Mouse (Mus musculus) limb, embryonic 13.5 days (tissue): ENCODE measurements at regions not wholly inside any gene's neighbourhood (a gene's known extent, or its start where the extent isn't known, plus 50 kb on each side); places are given as distances from the start of the nearest gene placed in this dataset.

Experiments
- ATAC-seq: fragments of 200-750 bp; cut with Nextera tagmentation; 2 replicates; pipeline ENCODE4 v1.8.0; 2017; ENCODE audit warnings: low read depth, moderate number of reproducible peaks, moderate TSS enrichment; ENCODE audit not compliant: low FRiP score
- H3K27ac ChIP-seq: fragments of 300-500 bp; sonication (generic); 2 replicates; pipeline ENCODE4 v1.5.1; 2015; ENCODE audit warnings: inconsistent platforms, mild to moderate bottlenecking, moderate library complexity
- H3K27me3 ChIP-seq: fragments of 300-500 bp; sonication (generic); 2 replicates; pipeline ENCODE4 v1.6.1; 2015; ENCODE audit warnings: mild to moderate bottlenecking, inconsistent platforms
- H3K36me3 ChIP-seq: fragments of 300-500 bp; sonication (generic); 2 replicates; pipeline ENCODE4 v1.6.1; 2015; ENCODE audit warnings: inconsistent platforms, mild to moderate bottlenecking, moderate library complexity
- H3K4me1 ChIP-seq: fragments of 300-500 bp; sonication (generic); 2 replicates; pipeline ENCODE4 v1.6.1; 2015; ENCODE audit warnings: inconsistent platforms
- H3K4me2 ChIP-seq: fragments of 300-500 bp; sonication (generic); replicated peaks from 2 replicates; pipeline ENCODE4 v1.6.1; 2015; ENCODE audit warnings: inconsistent platforms, mild to moderate bottlenecking, moderate library complexity
- H3K4me3 ChIP-seq: fragments of 300-500 bp; sonication (generic); 2 replicates; pipeline ENCODE4 v1.5.1; 2015; ENCODE audit warnings: moderate library complexity, mild to moderate bottlenecking, inconsistent platforms
- H3K9ac ChIP-seq: fragments of 300-500 bp; sonication (generic); 2 replicates; pipeline ENCODE4 v1.6.1; 2015; ENCODE audit warnings: mild to moderate bottlenecking, inconsistent platforms
- H3K9me3 ChIP-seq: fragments of 300-500 bp; sonication (generic); 2 replicates; pipeline ENCODE4 v1.6.1; 2016; ENCODE audit warnings: inconsistent platforms
- WGBS: fragments of 180-500 bp; shearing (Covaris S2); methylation state at CpG from one replicate; pipeline ENCODE4 v1.1.7; 2015; 5-methylcytosine and 5-hydroxymethylcytosine counted together

DNA sequence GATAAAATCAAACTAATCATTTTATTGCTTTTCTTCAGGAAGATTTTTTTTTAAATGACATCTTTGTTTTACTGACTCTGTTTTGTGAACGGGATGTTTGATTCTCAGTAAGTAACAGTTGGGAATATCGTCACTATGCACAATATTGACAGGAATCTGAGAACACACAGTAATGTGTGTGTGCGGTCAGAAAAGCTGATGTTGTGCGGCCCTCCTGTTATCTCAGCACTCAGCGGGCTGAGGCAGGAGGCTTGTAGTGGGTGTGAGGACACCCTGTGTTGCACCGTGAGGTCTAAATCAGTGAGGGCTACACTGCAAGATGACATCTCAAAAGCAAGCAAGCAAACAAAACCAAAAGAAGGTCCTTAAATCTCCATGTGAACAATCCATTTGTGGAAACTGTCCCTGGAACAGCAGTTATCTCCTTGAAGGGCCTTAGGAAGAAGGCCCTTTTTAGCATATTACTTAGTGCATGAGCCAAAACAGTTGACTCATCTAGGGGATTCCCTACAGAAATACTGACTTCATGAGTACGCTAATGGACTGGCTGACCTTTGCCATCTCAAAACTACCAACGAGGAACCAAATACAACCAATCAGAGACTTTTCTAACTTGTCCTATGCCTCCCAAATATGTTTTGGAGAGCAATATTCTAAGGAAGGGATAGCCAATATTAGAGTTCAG is 181.2 kb upstream of the Marcks start:
- ATAC-seq, result no peak
- H3K9ac ChIP-seq, result no peak overlapping the region
- 91% methylated on average over 8 of the region's 8 CpGs for WGBS

DNA sequence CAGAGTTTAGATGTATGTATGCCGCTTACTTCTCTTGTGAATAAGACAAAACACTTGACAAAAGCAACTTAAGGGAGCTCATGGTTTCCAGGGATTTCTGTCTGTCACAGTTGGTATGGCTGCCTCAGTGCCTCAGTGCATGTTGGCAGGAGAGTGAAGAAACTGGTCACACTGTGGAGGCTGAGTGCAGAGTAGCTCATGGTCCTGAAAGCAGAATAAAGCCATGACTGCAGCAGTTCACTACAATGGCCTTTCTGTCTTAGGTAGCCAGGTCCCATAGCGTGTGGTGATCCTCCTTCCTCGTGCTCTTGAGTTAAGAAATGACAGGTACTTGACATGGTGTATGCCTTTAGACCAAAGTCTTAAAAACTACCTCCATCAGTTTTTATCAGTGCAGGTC is 178.0 kb upstream of the Marcks start:
- Histone ChIP-seq H3K27me3 (no peaks in the 10 kb centered on the region), H3K36me3 (no peaks in the 10 kb centered on the region), H3K27ac (no peak overlapping the region), H3K9ac (no peak overlapping the region), H3K9me3 (no peaks in the 10 kb centered on the region), H3K4me2 (no peak overlapping the region), H3K4me1 (no peaks in the 10 kb centered on the region), H3K4me3 (no peak overlapping the region)
- WGBS, result 84% methylated on average over 3 of the region's 3 CpGs
- ATAC-seq, result no peak

More for the DNA sequence above, 181.2 kb upstream of the Marcks start:
- Histone ChIP-seq H3K4me3 (no peak overlapping the region), H3K36me3 (no peaks in the 10 kb centered on the region), H3K9me3 (no peaks in the 10 kb centered on the region), H3K4me2 (no peak overlapping the region), H3K27ac (no peak overlapping the region), H3K27me3 (no peaks in the 10 kb centered on the region), H3K4me1 (no peaks in the 10 kb centered on the region)

DNA sequence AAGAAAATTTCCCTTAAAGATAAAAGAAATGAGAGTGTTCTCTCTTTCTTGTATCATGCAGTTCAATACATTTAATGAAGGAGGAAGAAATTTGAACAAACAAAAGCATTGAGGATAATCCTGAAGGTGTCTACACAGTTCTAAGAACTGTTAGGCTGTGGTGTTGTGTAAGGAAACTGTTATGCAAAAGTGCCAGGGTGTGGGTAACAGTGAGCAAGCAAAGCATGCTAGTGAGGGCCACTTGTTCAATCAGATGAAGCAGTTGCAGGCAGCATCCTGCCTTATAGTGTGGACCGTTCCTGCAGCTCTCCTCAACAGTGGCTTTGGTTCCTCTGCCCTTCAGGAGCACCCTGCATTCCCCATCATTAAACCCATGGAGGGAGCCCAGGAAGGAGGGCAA is 177.1 kb upstream of the Marcks start:
- H3K4me3 ChIP-seq, result no peak overlapping the region
- H3K9ac ChIP-seq, result no peak overlapping the region
- no peak for ATAC-seq
- no peak overlapping the region for H3K27ac ChIP-seq
- no peaks in the 10 kb centered on the region for H3K9me3 ChIP-seq
- no peaks in the 10 kb centered on the region for H3K4me1 ChIP-seq
- 82% methylated on average over 1 of the region's 1 CpGs for WGBS
- H3K4me2 ChIP-seq, result no peak overlapping the region
- no peaks in the 10 kb centered on the region for H3K27me3 ChIP-seq
- no peaks in the 10 kb centered on the region for H3K36me3 ChIP-seq

DNA sequence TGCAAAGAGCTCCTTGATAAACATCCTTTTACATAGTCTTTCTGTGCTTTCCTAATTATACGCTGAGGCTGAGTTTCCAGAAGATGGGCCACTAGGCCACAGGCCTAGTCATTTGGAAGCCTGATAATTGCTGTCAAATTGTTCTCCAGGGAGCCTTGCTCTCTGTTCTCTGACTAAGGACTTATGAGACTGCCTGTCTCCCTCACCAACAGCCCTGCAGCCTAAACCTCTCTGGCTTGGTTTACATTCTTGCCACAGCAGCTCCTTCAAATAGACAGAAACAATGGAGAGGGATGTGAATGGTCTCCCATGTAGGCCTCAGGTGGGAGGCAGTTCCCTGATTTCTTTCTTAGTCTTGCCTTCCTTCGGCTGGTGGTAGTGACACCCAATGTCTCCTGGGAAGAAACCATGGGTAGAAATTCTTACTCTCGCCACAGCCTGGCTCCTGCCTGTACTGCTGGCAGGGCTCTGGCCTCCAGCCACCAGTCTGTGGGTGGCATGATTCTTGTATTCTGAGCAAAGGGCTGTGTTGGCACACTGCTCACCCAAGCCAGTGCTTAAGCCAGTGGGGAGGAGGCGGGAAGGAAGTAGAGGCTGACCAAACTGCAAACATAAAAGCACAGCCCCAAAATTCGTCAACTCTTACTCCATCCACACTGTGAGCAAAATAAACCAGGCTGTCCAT is 176.2 kb upstream of the Marcks start:
- Histone ChIP-seq H3K27me3 (no peaks in the 10 kb centered on the region), H3K9ac (no peak overlapping the region), H3K4me3 (no peak overlapping the region), H3K36me3 (no peaks in the 10 kb centered on the region), H3K27ac (no peak overlapping the region), H3K9me3 (no peaks in the 10 kb centered on the region), H3K4me2 (no peak overlapping the region), H3K4me1 (no peaks in the 10 kb centered on the region)
- no peak for ATAC-seq
- WGBS, result 83% methylated on average over 5 of the region's 5 CpGs

DNA sequence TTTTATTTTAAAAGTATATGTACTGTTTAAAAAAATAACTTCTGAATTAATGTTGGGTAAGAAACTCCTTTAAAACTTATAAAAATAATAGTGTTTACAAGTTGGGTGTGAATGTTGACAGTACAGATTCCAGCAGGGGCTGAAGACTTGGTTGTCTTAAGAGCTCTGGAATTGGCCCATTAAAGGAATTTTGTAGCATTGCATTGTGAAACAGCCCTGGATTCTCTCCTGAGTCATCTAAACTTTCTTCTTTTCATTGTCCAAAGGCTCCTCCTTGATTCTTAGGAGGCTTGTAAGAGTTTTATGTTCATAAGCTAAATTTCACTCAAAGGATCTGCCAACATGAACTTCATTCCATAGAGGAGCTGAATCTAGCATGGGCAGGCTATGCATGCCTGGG is 174.7 kb upstream of the Marcks start:
- no peaks in the 10 kb centered on the region for H3K36me3 ChIP-seq
- H3K9ac ChIP-seq, result no peak overlapping the region
- no peaks in the 10 kb centered on the region for H3K9me3 ChIP-seq
- no peak overlapping the region for H3K4me2 ChIP-seq
- H3K4me1 ChIP-seq, result no peaks in the 10 kb centered on the region
- no peak for ATAC-seq
- no peak overlapping the region for H3K27ac ChIP-seq
- H3K4me3 ChIP-seq, result no peak overlapping the region
- no peaks in the 10 kb centered on the region for H3K27me3 ChIP-seq

DNA sequence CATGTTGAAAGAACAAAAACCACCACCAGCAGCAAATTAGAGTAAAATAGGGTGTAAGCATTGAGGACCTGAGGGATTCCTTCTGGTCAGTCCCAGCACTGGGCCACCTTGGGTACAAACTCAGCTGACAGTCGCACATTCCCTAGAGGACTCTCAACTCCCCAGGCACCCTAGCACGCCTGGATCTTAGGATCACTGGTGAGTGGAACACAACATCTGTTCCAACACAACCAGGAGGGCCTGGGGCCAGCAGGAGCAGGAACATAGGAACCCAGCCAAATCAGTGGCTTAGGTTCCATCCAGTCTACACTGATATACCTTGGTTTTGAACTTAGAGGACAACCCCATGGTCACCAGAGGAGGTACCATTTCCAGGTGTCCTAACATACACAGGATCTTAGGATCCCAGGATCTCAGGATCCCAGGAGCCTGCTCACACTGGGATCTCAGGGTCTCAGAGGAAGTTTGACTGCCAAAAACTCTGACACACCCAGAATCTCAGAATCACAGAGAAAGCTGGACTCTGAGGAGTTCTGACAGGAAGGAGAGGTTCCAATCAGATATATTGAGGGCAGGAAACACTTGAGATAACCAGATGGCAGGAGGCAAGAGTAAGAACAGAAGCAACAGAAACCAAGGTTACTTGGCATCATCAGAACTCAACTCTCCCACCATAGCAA is 171.7 kb upstream of the Marcks start:
- Histone ChIP-seq H3K4me2 (no peak overlapping the region), H3K9me3 (no peaks in the 10 kb centered on the region), H3K9ac (no peak overlapping the region), H3K27me3 (no peaks in the 10 kb centered on the region), H3K27ac (no peak overlapping the region), H3K36me3 (no peaks in the 10 kb centered on the region), H3K4me3 (no peak overlapping the region), H3K4me1 (no peaks in the 10 kb centered on the region)
- ATAC-seq, result no peak
- WGBS, result 81% methylated on average over 2 of the region's 2 CpGs

DNA sequence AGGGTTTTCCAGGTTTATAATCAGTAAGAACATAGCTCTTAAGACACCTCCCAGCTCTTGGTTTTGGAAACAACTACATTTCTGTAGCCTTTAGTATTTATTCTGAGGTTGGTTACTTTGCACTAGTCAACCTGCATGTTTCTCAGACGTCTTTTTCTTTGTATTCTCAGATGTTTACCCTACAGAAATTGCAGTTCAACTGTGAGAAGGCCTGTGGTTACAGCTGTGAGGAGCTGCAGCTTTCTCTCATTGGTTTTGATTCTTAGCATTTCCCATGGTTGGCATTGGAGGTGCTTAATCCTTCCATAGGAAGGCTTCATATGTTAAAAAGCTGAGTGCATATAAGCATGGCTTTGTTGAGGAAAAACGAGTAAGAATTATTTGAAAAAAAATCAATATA is 165.9 kb upstream of the Marcks start:
- H3K4me1 ChIP-seq, result peaks cover 6% of the 10 kb centered on the region; the same call in 1 of the 2 replicates
- H3K27ac ChIP-seq, result no peak overlapping the region
- no peaks in the 10 kb centered on the region for H3K27me3 ChIP-seq
- H3K36me3 ChIP-seq, result no peaks in the 10 kb centered on the region
- ATAC-seq, result no peak
- H3K4me2 ChIP-seq, result no peak overlapping the region
- 41% methylated on average over 2 of the region's 2 CpGs for WGBS
- H3K9me3 ChIP-seq, result no peaks in the 10 kb centered on the region
- no peak overlapping the region for H3K9ac ChIP-seq
- no peak overlapping the region for H3K4me3 ChIP-seq

DNA sequence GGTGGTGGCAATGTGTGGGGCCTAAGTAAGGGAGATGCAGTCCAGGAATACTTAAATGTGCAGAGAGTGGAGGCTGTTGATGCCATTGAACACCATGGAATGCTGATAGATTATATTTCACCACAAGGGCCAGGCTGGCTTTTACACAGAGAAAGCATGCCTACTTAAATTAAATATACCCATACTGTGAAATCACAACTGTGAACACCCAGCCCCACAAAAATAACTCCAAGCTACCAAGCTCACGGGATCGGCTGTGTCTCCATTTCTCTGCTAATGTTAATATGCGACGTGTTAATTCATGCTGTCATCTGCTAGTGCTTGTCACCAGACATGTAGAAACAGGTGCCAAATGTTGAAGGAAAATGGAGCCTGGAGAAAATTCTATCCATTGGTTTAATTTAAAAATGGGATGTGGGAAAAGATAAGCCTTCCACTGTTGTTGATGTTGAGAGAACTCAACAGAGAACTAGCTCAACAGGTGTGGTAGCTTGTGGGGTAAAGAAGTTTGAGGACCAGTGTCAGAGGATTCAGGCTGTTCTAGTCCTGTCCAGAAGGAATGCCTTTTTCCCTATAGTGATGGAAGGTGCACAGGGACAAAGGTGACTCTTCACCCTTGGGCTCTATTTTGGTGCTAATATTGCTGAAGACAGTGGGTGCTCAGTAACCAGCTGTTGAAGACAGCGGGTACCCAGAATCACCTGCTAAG is 161.6 kb upstream of the Marcks start:
- H3K9ac ChIP-seq, result no peak overlapping the region
- WGBS, result 68% methylated on average over 5 of the region's 5 CpGs
- no peaks in the 10 kb centered on the region for H3K9me3 ChIP-seq
- peak; percentile 90 for ATAC-seq
- no peaks in the 10 kb centered on the region for H3K36me3 ChIP-seq
- H3K4me3 ChIP-seq, result no peak overlapping the region
- peaks cover 6% of the 10 kb centered on the region; the same call in 1 of the 2 replicates for H3K4me1 ChIP-seq
- H3K27me3 ChIP-seq, result no peaks in the 10 kb centered on the region
- no peak overlapping the region for H3K27ac ChIP-seq
- no peak overlapping the region for H3K4me2 ChIP-seq

DNA sequence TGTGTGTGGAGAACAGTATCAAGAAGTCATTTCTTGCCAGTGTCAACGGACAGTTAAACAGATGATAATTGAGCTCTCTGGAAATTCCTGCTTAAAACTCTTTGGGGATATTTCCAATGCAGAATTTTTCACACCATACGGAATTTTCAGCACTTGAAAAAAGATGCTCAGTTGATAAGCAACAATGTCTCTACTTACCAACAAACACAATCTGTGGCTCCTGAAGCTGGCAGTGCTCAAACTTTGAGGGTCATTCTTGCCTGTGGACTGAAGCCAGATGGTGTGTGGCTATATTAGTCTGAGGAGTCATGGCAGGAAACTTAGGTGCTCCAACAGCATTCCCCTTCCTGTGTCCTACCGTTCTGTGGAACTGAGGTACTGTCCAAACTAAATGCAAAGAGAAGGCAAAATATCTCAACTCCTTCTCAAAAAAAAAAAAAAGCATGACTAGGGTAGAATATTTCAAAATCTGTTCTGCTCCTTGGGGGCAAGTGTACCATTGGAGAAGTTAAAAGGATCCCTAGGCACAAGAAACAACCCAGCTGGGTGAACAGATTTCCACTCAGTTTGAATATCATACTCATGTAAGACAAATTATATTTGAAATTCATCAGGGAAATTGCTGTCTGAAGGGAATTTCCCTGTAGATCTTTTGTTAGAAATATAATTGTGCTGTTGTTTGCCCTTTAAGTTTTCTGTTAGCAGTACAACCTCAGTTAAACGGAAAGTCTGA is 160.1 kb upstream of the Marcks start:
- Histone ChIP-seq H3K4me1 (peaks cover 6% of the 10 kb centered on the region; the same call in 1 of the 2 replicates), H3K36me3 (no peaks in the 10 kb centered on the region), H3K27me3 (no peaks in the 10 kb centered on the region), H3K9me3 (no peaks in the 10 kb centered on the region), H3K27ac (no peak overlapping the region), H3K9ac (no peak overlapping the region), H3K4me3 (no peak overlapping the region), H3K4me2 (no peak overlapping the region)
- WGBS, result 86% methylated on average over 4 of the region's 4 CpGs
- ATAC-seq, result no peak

DNA sequence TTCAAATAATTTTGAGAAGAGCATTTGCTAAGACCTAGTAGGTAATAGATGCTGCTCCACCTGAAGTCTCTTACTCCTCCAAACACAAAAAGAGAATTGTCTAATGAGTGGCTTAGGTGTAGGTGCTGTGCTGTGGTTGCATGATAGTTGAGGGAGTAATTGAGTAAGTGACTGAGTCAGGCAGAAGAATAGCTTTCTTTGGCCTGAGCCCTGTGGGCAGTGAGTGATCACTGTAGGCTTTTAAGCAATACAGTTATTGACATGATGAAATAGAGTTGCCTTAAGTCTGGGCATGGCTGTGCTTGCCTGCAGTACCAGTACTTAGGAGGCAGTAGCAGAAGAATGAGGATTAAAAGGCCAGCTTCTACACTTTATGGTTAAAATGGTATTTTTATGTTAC is 155.5 kb upstream of the Marcks start:
- Histone ChIP-seq H3K4me3 (no peak overlapping the region), H3K9me3 (no peaks in the 10 kb centered on the region), H3K27me3 (no peaks in the 10 kb centered on the region), H3K36me3 (no peaks in the 10 kb centered on the region), H3K9ac (no peak overlapping the region), H3K4me1 (no peaks in the 10 kb centered on the region), H3K27ac (no peak overlapping the region), H3K4me2 (no peak overlapping the region)
- no peak for ATAC-seq

DNA sequence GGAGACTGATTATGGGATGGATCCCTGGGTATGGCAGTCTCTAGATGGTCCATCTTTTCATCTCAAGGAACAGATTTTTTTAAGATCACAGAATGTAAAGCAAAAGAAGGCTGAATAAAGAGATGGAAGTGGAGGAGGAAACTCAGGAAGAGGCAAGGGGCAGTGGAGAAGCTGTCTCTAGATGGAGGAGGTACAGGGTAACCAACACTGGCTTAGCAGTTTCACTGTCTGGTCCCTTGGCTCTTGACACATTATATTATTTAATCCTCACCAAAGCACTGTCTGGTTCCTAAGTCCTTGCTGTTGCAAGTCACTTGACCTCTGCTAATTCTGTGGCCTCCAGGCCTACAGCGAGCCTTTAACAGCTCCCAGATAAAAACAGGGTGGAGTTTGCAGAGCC is 154.6 kb upstream of the Marcks start:
- Histone ChIP-seq H3K9ac (no peak overlapping the region), H3K27ac (no peak overlapping the region), H3K4me2 (no peak overlapping the region), H3K4me1 (no peaks in the 10 kb centered on the region), H3K27me3 (no peaks in the 10 kb centered on the region), H3K9me3 (no peaks in the 10 kb centered on the region), H3K36me3 (no peaks in the 10 kb centered on the region), H3K4me3 (no peak overlapping the region)
- ATAC-seq, result no peak
- 50% methylated on average over 1 of the region's 1 CpGs for WGBS
